Mouse (Mus musculus): ENCODE results near the gene 4930452B06Rik.

4930452B06Rik gene

GRCm38 (mm10) chr14:8451117-8451516 is 214.9 kb downstream of the 4930452B06Rik start:
- in situ Hi-C loops (cut with MboI) = no loop called here

- in situ Hi-C loops (cut with MboI) = no loop called here
These were observed 215.7 kb downstream of the 4930452B06Rik start for GRCm38 (mm10) chr14:8450342-8450741.

GRCm38 (mm10) chr14:8449299-8449698 is 216.7 kb downstream of the 4930452B06Rik start:
- in situ Hi-C loops (cut with MboI) = no loop called here

- in situ Hi-C loops (cut with MboI) = no loop called here
These were observed 218.7 kb downstream of the 4930452B06Rik start for GRCm38 (mm10) chr14:8447352-8447751.

- in situ Hi-C loops (cut with MboI) = no loop called here
These were observed 221.7 kb downstream of the 4930452B06Rik start for GRCm38 (mm10) chr14:8444363-8444762.

- in situ Hi-C loops (cut with MboI) = no loop called here
These were observed 223.3 kb downstream of the 4930452B06Rik start for GRCm38 (mm10) chr14:8442691-8443090.

- in situ Hi-C loops (cut with MboI) = no loop called here
These were observed 224.4 kb downstream of the 4930452B06Rik start for GRCm38 (mm10) chr14:8441623-8442022.

- in situ Hi-C loops (cut with MboI) = no loop called here
These were observed 235.3 kb downstream of the 4930452B06Rik start for GRCm38 (mm10) chr14:8430611-8431230.

- in situ Hi-C loops (cut with MboI) = no loop called here
These were observed 236.3 kb downstream of the 4930452B06Rik start for GRCm38 (mm10) chr14:8429767-8430166.

GRCm38 (mm10) chr14:8422833-8423232 is 243.2 kb downstream of the 4930452B06Rik start:
- in situ Hi-C loops (cut with MboI) = no loop called here

GRCm38 (mm10) chr14:8421199-8421787 is 244.7 kb downstream of the 4930452B06Rik start:
- in situ Hi-C loops (cut with MboI) = no loop called here

- in situ Hi-C loops (cut with MboI) = no loop called here
These were observed 247.4 kb downstream of the 4930452B06Rik start for GRCm38 (mm10) chr14:8418610-8419009.

- in situ Hi-C loops (cut with MboI) = no loop called here
These were observed 260.1 kb downstream of the 4930452B06Rik start for GRCm38 (mm10) chr14:8405946-8406345.

GRCm38 (mm10) chr14:8403310-8403709 is 262.7 kb downstream of the 4930452B06Rik start:
- in situ Hi-C loops (cut with MboI) = no loop called here

- in situ Hi-C loops (cut with MboI) = no loop called here
These were observed 267.5 kb downstream of the 4930452B06Rik start for GRCm38 (mm10) chr14:8398507-8398906.

GRCm38 (mm10) chr14:8395690-8396287 is 270.3 kb downstream of the 4930452B06Rik start:
- in situ Hi-C loops (cut with MboI) = no loop called here

GRCm38 (mm10) chr14:8392181-8392825 is 273.7 kb downstream of the 4930452B06Rik start:
- in situ Hi-C loops (cut with MboI) = no loop called here
